Mouse (Mus musculus) liver, embryonic 11.5 days (tissue): ENCODE measurements around the gene Dzip1. TPM values are rescaled to one million over a fixed set of nuclear protein-coding genes. Genes with fewer than 3 reads are reported as not detected.
A peak's percentile ranks its signal among the peaks of the same experiment; 100 is the strongest.

Source experiments
- ATAC-seq: fragments of 200-750 bp; cut with Nextera tagmentation; replicated peaks from 2 replicates; pipeline ENCODE4 v1.8.0; 2017; ENCODE audit warnings: moderate number of reproducible peaks, mild to moderate bottlenecking, moderate TSS enrichment, moderate library complexity; ENCODE audit not compliant: low FRiP score
- DNase-seq: peaks from one replicate; pipeline ENCODE4 v3.0.0-alpha.2; 2017; ENCODE audit warnings: low spot score
- H3K27ac ChIP-seq: fragments of 300-500 bp; sonication (generic); 2 replicates; pipeline ENCODE4 v1.5.1; 2014; ENCODE audit warnings: mild to moderate bottlenecking, low read depth, low read length, control low read depth
- H3K27me3 ChIP-seq: fragments of 300-500 bp; sonication (generic); replicated peaks from 2 replicates; pipeline ENCODE4 v1.6.1; 2014; ENCODE audit warnings: low read length, mixed read lengths; ENCODE audit not compliant: control insufficient read depth, insufficient read depth
- H3K36me3 ChIP-seq: fragments of 300-500 bp; sonication (generic); 2 replicates; pipeline ENCODE4 v1.6.1; 2014; ENCODE audit warnings: mild to moderate bottlenecking, low read length, moderate library complexity, mixed read lengths; ENCODE audit not compliant: control insufficient read depth, insufficient read depth
- H3K4me1 ChIP-seq: fragments of 300-500 bp; sonication (generic); replicated peaks from 2 replicates; pipeline ENCODE4 v1.6.1; 2014; ENCODE audit warnings: low read length, mixed read lengths; ENCODE audit not compliant: control insufficient read depth, insufficient read depth
- H3K4me2 ChIP-seq: fragments of 300-500 bp; sonication (generic); 2 replicates; pipeline ENCODE4 v1.6.1; 2014; ENCODE audit warnings: mild to moderate bottlenecking, control low read depth, moderate library complexity
- H3K4me3 ChIP-seq: fragments of 300-500 bp; sonication (generic); 2 replicates; pipeline ENCODE4 v1.5.1; 2014; ENCODE audit warnings: low read depth, low read length, control low read depth
- H3K9ac ChIP-seq: fragments of 300-500 bp; sonication (generic); 2 replicates; pipeline ENCODE4 v1.6.1; 2014; ENCODE audit warnings: low read depth, low read length, control low read depth
- H3K9me3 ChIP-seq: fragments of 300-500 bp; sonication (generic); 2 replicates; pipeline ENCODE4 v1.6.1; 2016; ENCODE audit warnings: low read length, inconsistent platforms, mixed read lengths; ENCODE audit not compliant: control insufficient read depth
- WGBS: fragments of 180-500 bp; shearing (Covaris S2); extraction: QIAGEN DNeasy Blood & Tissue Kit; methylation state at CpG from one replicate; pipeline ENCODE4 v1.1.7; 2014; 5-methylcytosine and 5-hydroxymethylcytosine counted together
- polyA plus RNA-seq: library from polyadenylated mRNA; unstranded; fragments of >200 nt; fragmentation: Nextera tagmentation; extraction: Ambion mirVana; gene quantifications from 2 replicates; pipeline ENCODE4 v1.2.1, GENCODE M21; 2014

Dzip1 gene
- polyA plus RNA-seq, 1 experiment from 2014 or later = 7.2 TPM

GRCm38 (mm10) chr14:118895655-118896054 lies 29.6 kb downstream of the Dzip1 start:
- Histone ChIP-seq H3K4me3 (no peak overlapping the region), H3K9me3 (no peaks in the 10 kb centered on the region), H3K36me3 (no peaks in the 10 kb centered on the region), H3K9ac (no peak overlapping the region), H3K4me1 (no peaks in the 10 kb centered on the region), H3K4me2 (no peak overlapping the region), H3K27ac (no peak overlapping the region), H3K27me3 (no peaks in the 10 kb centered on the region)
- DNase-seq (no peak), ATAC-seq (no peak)
- WGBS = 88% methylated on average over 10 of the region's 10 CpGs

GRCm38 (mm10) chr14:118895228-118895627 lies 30.0 kb downstream of the Dzip1 start:
- no peaks in the 10 kb centered on the region for H3K4me1 ChIP-seq
- no peak overlapping the region for H3K27ac ChIP-seq
- no peak overlapping the region for H3K4me2 ChIP-seq
- 84% methylated on average over 7 of the region's 7 CpGs for WGBS
- H3K9ac ChIP-seq = no peak overlapping the region
- ATAC-seq (no peak), DNase-seq (no peak)
- no peaks in the 10 kb centered on the region for H3K9me3 ChIP-seq
- H3K4me3 ChIP-seq = no peak overlapping the region
- H3K27me3 ChIP-seq = no peaks in the 10 kb centered on the region
- H3K36me3 ChIP-seq = no peaks in the 10 kb centered on the region

GRCm38 (mm10) chr14:118890101-118890500 lies 35.2 kb downstream of the Dzip1 start:
- Histone ChIP-seq H3K9ac (no peak overlapping the region), H3K9me3 (no peaks in the 10 kb centered on the region), H3K27me3 (no peaks in the 10 kb centered on the region), H3K4me2 (no peak overlapping the region), H3K4me3 (no peak overlapping the region), H3K27ac (no peak overlapping the region), H3K4me1 (no peaks in the 10 kb centered on the region), H3K36me3 (no peaks in the 10 kb centered on the region)
- DNase-seq (no peak), ATAC-seq (no peak)
- WGBS = 75% methylated on average over 4 of the region's 4 CpGs

GRCm38 (mm10) chr14:118884250-118884556 lies 41.1 kb downstream of the Dzip1 start:
- Histone ChIP-seq H3K4me1 (peaks cover 3% of the 10 kb centered on the region; the same call in 1 of the 2 replicates), H3K4me3 (no peak overlapping the region), H3K36me3 (peaks cover 2% of the 10 kb centered on the region; the same call in 1 of the 2 replicates), H3K27ac (no peak overlapping the region), H3K27me3 (no peaks in the 10 kb centered on the region), H3K9ac (no peak overlapping the region), H3K4me2 (no peak overlapping the region), H3K9me3 (no peaks in the 10 kb centered on the region)
- WGBS = 79% methylated on average over 7 of the region's 7 CpGs
- peak; percentile 18; the same call in 1 of the 2 replicates for ATAC-seq
- DNase-seq = no peak

GRCm38 (mm10) chr14:118883344-118884249 lies 41.7 kb downstream of the Dzip1 start:
- peaks cover 3% of the 10 kb centered on the region; the same call in 1 of the 2 replicates for H3K4me1 ChIP-seq
- no peak for DNase-seq

GRCm38 (mm10) chr14:118880696-118881095 lies 44.6 kb downstream of the Dzip1 start:
- Histone ChIP-seq H3K4me3 (no peak overlapping the region), H3K36me3 (peaks cover 2% of the 10 kb centered on the region; the same call in 1 of the 2 replicates), H3K9ac (no peak overlapping the region), H3K9me3 (no peaks in the 10 kb centered on the region), H3K4me2 (no peak overlapping the region), H3K4me1 (peaks cover 3% of the 10 kb centered on the region; the same call in 1 of the 2 replicates), H3K27me3 (no peaks in the 10 kb centered on the region), H3K27ac (no peak overlapping the region)
- ATAC-seq (no peak), DNase-seq (no peak)
- 85% methylated on average over 10 of the region's 10 CpGs for WGBS

More at GRCm38 (mm10) chr14:118883344-118884249, 41.7 kb downstream of the Dzip1 start:
- Histone ChIP-seq H3K9ac (0 out of 2 replicates have a peak overlapping the region, but pooled peaks have one; percentile 20), H3K27ac (peak overlapping the region; percentile 46; the same call in 1 of the 2 replicates), H3K27me3 (no peaks in the 10 kb centered on the region), H3K4me3 (no peak overlapping the region), H3K36me3 (peaks cover 2% of the 10 kb centered on the region; the same call in 1 of the 2 replicates), H3K4me2 (peak overlapping the region; percentile 48), H3K9me3 (no peaks in the 10 kb centered on the region)
- 65% methylated on average over 18 of the region's 18 CpGs for WGBS
- ATAC-seq = peak; percentile 96

GRCm38 (mm10) chr14:118878346-118878910 lies 46.8 kb downstream of the Dzip1 start:
- DNase-seq = no peak
- ATAC-seq = no peak

GRCm38 (mm10) chr14:118874786-118875415 lies 50.4 kb downstream of the Dzip1 start:
- WGBS = 76% methylated on average over 10 of the region's 10 CpGs
- Histone ChIP-seq H3K4me3 (no peak overlapping the region), H3K9me3 (no peaks in the 10 kb centered on the region), H3K4me2 (no peak overlapping the region), H3K4me1 (no peaks in the 10 kb centered on the region; the same call in 1 of the 2 replicates), H3K9ac (no peak overlapping the region), H3K27ac (no peak overlapping the region), H3K27me3 (no peaks in the 10 kb centered on the region), H3K36me3 (no peaks in the 10 kb centered on the region)
- DNase-seq = no peak
- ATAC-seq = no peak

More at GRCm38 (mm10) chr14:118878346-118878910, 46.8 kb downstream of the Dzip1 start:
- Histone ChIP-seq H3K4me1 (no peaks in the 10 kb centered on the region; the same call in 1 of the 2 replicates), H3K4me3 (no peak overlapping the region), H3K27ac (no peak overlapping the region), H3K9me3 (no peaks in the 10 kb centered on the region), H3K36me3 (peaks cover 2% of the 10 kb centered on the region; the same call in 1 of the 2 replicates), H3K4me2 (no peak overlapping the region), H3K27me3 (no peaks in the 10 kb centered on the region), H3K9ac (no peak overlapping the region)
- WGBS = 88% methylated on average over 11 of the region's 11 CpGs
